Mouse (Mus musculus) kidney, postnatal 0 days (tissue): ENCODE results near the gene Fbxl18. TPM values are rescaled to one million over a fixed set of nuclear protein-coding genes. Genes with fewer than 3 reads are reported as not detected.

ENCODE experiments used
- ATAC-seq: fragments of 200-750 bp; cut with Nextera tagmentation; replicated peaks from 2 replicates; pipeline ENCODE4 v1.8.0; 2017; ENCODE audit warnings: low read depth, moderate number of reproducible peaks, moderate TSS enrichment, moderate library complexity; ENCODE audit not compliant: low FRiP score
- DNase-seq: peaks from one replicate; pipeline ENCODE4 v3.0.0-alpha.2; 2016; ENCODE audit warnings: low spot score
- H3K27ac ChIP-seq: fragments of 300-500 bp; sonication (generic); 2 replicates; pipeline ENCODE4 v1.5.1; 2014; ENCODE audit warnings: mild to moderate bottlenecking
- H3K27me3 ChIP-seq: fragments of 300-500 bp; sonication (generic); 2 replicates; pipeline ENCODE4 v1.6.1; 2014; ENCODE audit warnings: low read length, mixed read lengths; ENCODE audit not compliant: insufficient read depth
- H3K36me3 ChIP-seq: fragments of 300-500 bp; sonication (generic); 2 replicates; pipeline ENCODE4 v1.6.1; 2014; ENCODE audit warnings: low read length, mixed read lengths; ENCODE audit not compliant: insufficient read depth
- H3K4me1 ChIP-seq: fragments of 300-500 bp; sonication (generic); replicated peaks from 2 replicates; pipeline ENCODE4 v1.6.1; 2014; ENCODE audit warnings: antibody characterized with exemption, low read length, mixed read lengths; ENCODE audit not compliant: insufficient read depth
- H3K4me2 ChIP-seq: fragments of 300-500 bp; sonication (generic); 2 replicates; pipeline ENCODE4 v1.6.1; 2014; ENCODE audit warnings: mild to moderate bottlenecking, low read length, moderate library complexity, mixed read lengths
- H3K4me3 ChIP-seq: fragments of 300-500 bp; sonication (generic); replicated peaks from 2 replicates; pipeline ENCODE4 v1.5.1; 2014; ENCODE audit warnings: low read depth, low read length
- H3K9ac ChIP-seq: fragments of 300-500 bp; sonication (generic); 2 replicates; pipeline ENCODE4 v1.6.1; 2014; ENCODE audit warnings: low read depth, low read length
- H3K9me3 ChIP-seq: fragments of 300-500 bp; sonication (generic); replicated peaks from 2 replicates; pipeline ENCODE4 v1.6.1; 2016; ENCODE audit warnings: low read length, inconsistent platforms, mixed read lengths
- CTCF ChIP-seq: IDR thresholded peaks from 2 replicates; pipeline ENCODE4 v1.5.1; 2016; ENCODE audit warnings: antibody characterized with exemption, low read depth, mild to moderate bottlenecking, moderate library complexity
- WGBS: fragments of 180-500 bp; shearing (Covaris S2); extraction: QIAGEN DNeasy Blood & Tissue Kit; methylation state at CpG from one replicate; pipeline ENCODE4 v1.1.7; 2014; 5-methylcytosine and 5-hydroxymethylcytosine counted together
- polyA plus RNA-seq: library from polyadenylated mRNA; unstranded; fragments of >200 nt; fragmentation: Nextera tagmentation; extraction: Ambion mirVana; gene quantifications from 2 replicates; pipeline ENCODE4 v1.2.1, GENCODE M21; 2015

The Fbxl18 gene
- polyA plus RNA-seq = 9.6 and 9.9 TPM in 2 replicates

DNA sequence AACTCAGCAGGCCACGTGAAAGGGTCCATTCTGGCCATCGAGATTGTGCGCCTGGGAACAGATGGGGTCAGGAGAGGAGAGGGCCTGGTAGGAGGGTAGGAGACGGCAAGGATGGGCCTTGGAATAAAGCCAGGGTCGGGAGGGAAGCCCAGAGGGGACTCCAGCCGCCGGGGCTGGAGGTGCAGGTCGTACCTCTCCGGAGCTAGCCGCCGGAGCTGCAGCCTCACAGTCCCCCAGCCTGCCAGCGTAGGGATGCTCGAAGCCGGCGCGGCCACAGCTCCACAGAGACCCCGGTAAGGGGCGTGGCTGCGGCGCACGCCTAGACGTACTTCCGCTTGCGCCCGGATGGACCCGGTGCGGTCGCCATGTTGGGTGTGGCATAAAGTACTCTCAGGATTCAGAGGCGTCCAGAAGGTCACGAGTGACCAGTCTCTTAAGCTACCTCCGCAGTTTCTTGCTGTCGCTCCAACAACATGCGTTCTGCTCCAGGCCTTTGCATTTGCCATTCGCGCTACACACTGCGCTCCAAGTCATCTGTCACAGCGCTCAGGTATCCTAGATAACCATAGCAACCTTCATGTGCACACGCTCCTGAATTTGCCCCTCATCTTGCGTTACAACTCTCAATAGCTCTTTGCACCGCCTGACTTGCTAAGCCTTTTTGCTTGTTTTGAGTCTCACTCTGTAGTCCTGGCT is at the start of gene Fbxl18:
Fbxl18 (minus strand) TSS at position 504 of the 696 bp plus-strand sequence.
- Histone ChIP-seq H3K4me2 (peak within 1 kb of the TSS; percentile 80), H3K9me3 (no peaks in the 10 kb centered on the region), H3K27ac (peak within 1 kb of the TSS; percentile 55; the same call in 1 of the 2 replicates), H3K4me1 (peaks cover 10% of the 10 kb centered on the region), H3K4me3 (peak within 1 kb of the TSS; percentile 71), H3K36me3 (peaks cover 10% of the 10 kb centered on the region), H3K9ac (peak within 1 kb of the TSS; percentile 66), H3K27me3 (no peaks in the 10 kb centered on the region)
- peak; percentile 95 for ATAC-seq
- DNase-seq = peak; percentile 96
- TF ChIP-seq CTCF = no peak
- WGBS = under 1% methylated on average over 33 of the region's 40 CpGs

DNA sequence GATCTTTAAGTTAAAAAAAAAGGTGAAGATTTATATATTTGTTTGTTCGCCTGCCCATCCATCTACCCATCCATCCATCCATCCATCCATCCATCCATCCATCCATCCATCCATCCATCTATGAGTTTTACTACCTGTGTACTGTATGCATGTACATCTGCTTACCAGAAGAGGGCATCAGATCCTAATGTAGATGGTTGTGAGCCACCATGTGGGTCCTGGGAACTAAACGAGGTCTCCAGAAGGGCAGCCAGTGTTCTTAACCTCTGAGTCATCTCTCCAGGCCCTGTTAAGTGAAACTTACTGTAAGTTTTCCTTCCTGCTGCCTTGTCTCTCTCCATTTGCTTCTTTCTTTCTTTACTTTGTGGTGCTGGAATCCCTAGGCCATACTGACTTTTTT is 45.2 kb upstream of the Fbxl18 start:
- no peaks in the 10 kb centered on the region for H3K36me3 ChIP-seq
- no peaks in the 10 kb centered on the region for H3K4me1 ChIP-seq
- 59% methylated on average over 2 of the region's 2 CpGs for WGBS
- H3K9me3 ChIP-seq = no peaks in the 10 kb centered on the region
- no peak overlapping the region for H3K4me3 ChIP-seq
- ATAC-seq (no peak), DNase-seq (no peak)
- H3K4me2 ChIP-seq = no peak overlapping the region
- H3K27ac ChIP-seq = no peak overlapping the region
- H3K27me3 ChIP-seq = no peaks in the 10 kb centered on the region
- no peak overlapping the region for H3K9ac ChIP-seq
- peak; percentile 57 for TF ChIP-seq CTCF

DNA sequence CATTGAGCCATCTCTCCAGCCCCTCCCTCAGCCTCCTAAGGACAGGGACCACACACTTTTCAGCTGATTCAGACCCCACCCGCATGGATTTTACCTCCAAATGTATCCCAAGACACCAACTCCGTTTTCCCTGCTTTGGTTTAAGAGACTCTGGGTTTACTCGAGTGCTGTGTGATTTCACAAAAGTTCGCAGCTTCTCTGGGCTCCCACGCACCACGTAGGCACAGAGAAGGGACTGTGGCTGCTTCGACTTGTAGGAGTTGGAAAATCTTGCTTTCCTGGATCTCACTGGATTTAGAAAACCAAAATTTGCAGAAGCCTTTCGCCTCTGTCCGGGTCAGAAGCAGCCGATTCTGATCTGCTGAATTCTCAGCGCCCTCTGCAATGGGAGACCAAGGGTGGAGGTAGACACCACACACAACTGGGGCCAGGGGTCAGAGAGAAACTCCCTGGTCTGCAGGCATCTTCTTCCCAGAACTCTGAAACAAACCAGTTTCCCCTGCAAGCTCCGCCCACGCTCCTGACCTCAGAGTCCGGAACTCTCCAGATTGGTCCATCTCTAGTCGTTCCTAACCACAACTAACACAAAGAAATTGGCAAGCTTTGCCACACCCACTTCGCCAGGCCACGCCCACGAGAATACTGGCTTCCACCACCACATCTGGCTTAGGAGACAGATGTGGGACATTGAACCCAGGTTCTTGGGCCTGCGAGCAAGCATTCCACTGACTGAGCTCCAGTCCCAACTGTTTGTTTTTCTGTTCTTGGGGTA is 42.9 kb upstream of the Fbxl18 start:
- no peak for TF ChIP-seq CTCF
- no peak overlapping the region for H3K4me3 ChIP-seq
- no peak for ATAC-seq
- 0 out of 2 replicates have a peak overlapping the region, but pooled peaks have one; percentile 13 for H3K9ac ChIP-seq
- no peaks in the 10 kb centered on the region for H3K36me3 ChIP-seq
- no peaks in the 10 kb centered on the region for H3K4me1 ChIP-seq
- H3K4me2 ChIP-seq = no peak overlapping the region
- H3K27me3 ChIP-seq = no peaks in the 10 kb centered on the region
- 35% methylated on average over 19 of the region's 19 CpGs for WGBS
- peak; percentile 82 for DNase-seq
- no peaks in the 10 kb centered on the region for H3K9me3 ChIP-seq
- H3K27ac ChIP-seq = no peak overlapping the region

DNA sequence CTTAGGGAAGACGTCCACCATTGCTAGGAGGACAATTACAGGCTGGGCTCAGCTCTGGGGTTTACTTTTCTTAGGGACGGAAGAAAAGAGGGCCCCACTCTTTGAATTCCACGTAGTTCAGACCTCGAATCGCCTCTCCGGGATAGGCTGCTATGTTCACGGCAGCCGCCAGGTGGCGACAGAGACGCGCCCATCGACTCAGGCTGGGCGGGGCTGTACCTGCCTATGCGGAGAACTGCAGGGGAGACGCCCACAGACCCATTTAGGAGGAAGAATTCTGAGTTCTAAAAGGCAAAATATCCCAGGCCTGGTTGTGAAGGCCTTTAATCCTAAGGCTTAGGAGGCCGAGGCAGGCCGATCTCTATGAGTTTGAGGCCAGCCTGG is 41.1 kb upstream of the Fbxl18 start:
- no peaks in the 10 kb centered on the region for H3K36me3 ChIP-seq
- no peak overlapping the region for H3K9ac ChIP-seq
- 0 out of 2 replicates have a peak, but pooled peaks cover 3% of the 10 kb centered on the region for H3K4me1 ChIP-seq
- peak overlapping the region; percentile 54 for H3K4me2 ChIP-seq
- H3K4me3 ChIP-seq = peak overlapping the region; percentile 19
- peak; percentile 96 for TF ChIP-seq CTCF
- H3K27ac ChIP-seq = no peak overlapping the region
- ATAC-seq (no peak), DNase-seq (peak; percentile 81)
- H3K27me3 ChIP-seq = no peaks in the 10 kb centered on the region
- H3K9me3 ChIP-seq = no peaks in the 10 kb centered on the region
- 4% methylated on average over 17 of the region's 17 CpGs for WGBS

DNA sequence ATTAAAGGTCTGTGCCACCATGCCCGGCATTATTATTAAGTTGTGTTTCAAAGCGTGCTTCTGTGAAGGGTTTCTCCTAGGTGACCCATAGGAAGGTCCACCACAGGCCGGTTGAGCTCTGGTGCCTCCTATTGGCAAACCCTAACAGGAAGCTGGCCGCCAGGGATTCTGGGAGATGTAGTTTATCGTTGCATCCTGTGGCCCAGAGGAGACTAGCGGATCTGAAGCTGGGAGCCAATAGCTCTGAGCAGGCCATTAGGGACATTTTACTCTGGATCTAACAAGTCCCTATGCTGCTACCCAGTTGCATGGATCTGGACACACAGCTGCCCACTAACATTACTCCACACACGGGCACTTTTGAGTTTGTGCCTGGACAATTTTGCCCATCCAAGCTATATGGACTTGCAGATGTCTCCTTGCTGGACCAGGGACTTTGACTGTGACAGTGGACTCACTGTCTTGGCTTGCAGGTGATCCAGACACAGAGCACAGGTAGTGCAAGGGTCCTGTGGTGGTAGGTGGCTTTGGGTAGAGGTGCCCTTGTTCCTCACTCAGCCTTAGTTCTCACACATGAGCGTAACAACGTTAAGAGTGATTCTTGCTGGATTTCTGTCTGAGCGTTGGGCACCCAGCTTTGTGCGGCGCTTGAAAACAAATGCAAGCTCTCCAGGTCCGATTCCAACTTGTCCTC is 40.6 kb upstream of the Fbxl18 start:
- Histone ChIP-seq H3K27me3 (no peaks in the 10 kb centered on the region), H3K9ac (no peak overlapping the region), H3K4me3 (peak overlapping the region; percentile 19), H3K27ac (no peak overlapping the region), H3K4me2 (peak overlapping the region; percentile 54), H3K9me3 (no peaks in the 10 kb centered on the region), H3K36me3 (no peaks in the 10 kb centered on the region), H3K4me1 (0 out of 2 replicates have a peak, but pooled peaks cover 3% of the 10 kb centered on the region)
- ATAC-seq (peak; percentile 57; the same call in 1 of the 2 replicates), DNase-seq (peak; percentile 89)
- 16% methylated on average over 13 of the region's 13 CpGs for WGBS
- peak; percentile 62 for TF ChIP-seq CTCF

DNA sequence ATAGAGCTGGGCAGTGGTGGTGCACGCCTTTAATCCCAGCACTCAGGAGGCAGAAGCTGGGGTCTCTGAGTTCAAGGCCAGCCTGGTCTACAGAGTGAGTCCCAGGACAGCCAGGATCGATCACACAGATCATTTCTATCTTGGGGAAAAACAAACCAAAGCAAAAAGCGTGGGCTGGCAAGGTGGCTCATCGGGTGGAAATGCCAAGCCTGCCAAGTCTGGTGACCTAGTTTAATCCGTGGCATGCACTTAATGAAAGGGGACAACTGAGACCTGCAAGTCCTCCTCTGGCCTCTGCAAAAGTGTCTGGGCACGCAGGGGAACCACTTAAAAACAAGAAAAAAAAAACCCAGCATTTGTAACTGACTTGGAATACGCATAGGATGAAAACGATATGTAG is 37.5 kb upstream of the Fbxl18 start:
- Histone ChIP-seq H3K9me3 (no peaks in the 10 kb centered on the region), H3K27ac (no peak overlapping the region), H3K27me3 (no peaks in the 10 kb centered on the region), H3K4me2 (no peak overlapping the region), H3K4me3 (no peak overlapping the region), H3K9ac (no peak overlapping the region), H3K4me1 (peaks cover 3% of the 10 kb centered on the region; the same call in 1 of the 2 replicates), H3K36me3 (no peaks in the 10 kb centered on the region)
- DNase-seq = no peak
- TF ChIP-seq CTCF = no peak
- ATAC-seq = no peak
- WGBS = 78% methylated on average over 8 of the region's 8 CpGs
